Mouse (Mus musculus): ENCODE measurements around the gene Rps27l.

Gene Rps27l

GRCm38 (mm10) chr9:66978468-66978867 is 32.6 kb downstream of the Rps27l start:
- DNase-seq (ENCODE audit: low read depth in 2 of 2, low spot score in 2 of 2), result no peak

- peak; percentile 66 to 76 for DNase-seq (ENCODE audit: low read depth in 2 of 2, low spot score in 2 of 2)
Observed at GRCm38 (mm10) chr9:66980458-66980857, 34.6 kb downstream of the Rps27l start.

- DNase-seq (ENCODE audit: low read depth in 2 of 2, low spot score in 2 of 2), result no peak
Observed at GRCm38 (mm10) chr9:66982085-66982484, 36.2 kb downstream of the Rps27l start.

- DNase-seq (ENCODE audit: low read depth in 2 of 2, low spot score in 2 of 2), result peak; percentile 27 to 33
Observed at GRCm38 (mm10) chr9:66985377-66985776, 39.5 kb downstream of the Rps27l start.

- no peak for DNase-seq (ENCODE audit: low read depth in 2 of 2, low spot score in 2 of 2)
Observed at GRCm38 (mm10) chr9:66988198-66988887, 42.5 kb downstream of the Rps27l start.

- no peak for DNase-seq (ENCODE audit: low read depth in 2 of 2, low spot score in 2 of 2)
Observed at GRCm38 (mm10) chr9:66988888-66989414, 43.1 kb downstream of the Rps27l start.

GRCm38 (mm10) chr9:66989581-66989980 is 43.7 kb downstream of the Rps27l start:
- DNase-seq (ENCODE audit: low read depth in 2 of 2, low spot score in 2 of 2), result no peak

- no peak for DNase-seq (ENCODE audit: low read depth in 2 of 2, low spot score in 2 of 2)
Observed at GRCm38 (mm10) chr9:66990046-66990445, 44.2 kb downstream of the Rps27l start.

GRCm38 (mm10) chr9:66991021-66991749 is 45.3 kb downstream of the Rps27l start:
- DNase-seq (ENCODE audit: low read depth in 2 of 2, low spot score in 2 of 2), result no peak

GRCm38 (mm10) chr9:66991750-66992410 is 46.0 kb downstream of the Rps27l start:
- no peak for DNase-seq (ENCODE audit: low read depth in 2 of 2, low spot score in 2 of 2)

Data from CD8-positive naive resting alpha-beta T cell, adult 2 months (primary cell).